Mouse (Mus musculus) liver, postnatal 0 days (tissue): Measurements from ENCODE around the gene Clca3a1. TPM values are rescaled to one million over a fixed set of nuclear protein-coding genes. Genes with fewer than 3 reads are reported as not detected.

ENCODE experiments used
- ATAC-seq: fragments of 200-750 bp; cut with Nextera tagmentation; 2 replicates; pipeline ENCODE4 v1.8.0; 2017; ENCODE audit warnings: mild to moderate bottlenecking, moderate library complexity
- DNase-seq: peaks from one replicate; pipeline ENCODE4 v3.0.0-alpha.2; 2016
- H3K27ac ChIP-seq: fragments of 300-500 bp; sonication (generic); 2 replicates; pipeline ENCODE4 v1.5.1; 2014; ENCODE audit warnings: antibody characterized with exemption, moderate library complexity, mild to moderate bottlenecking, low read depth
- H3K27me3 ChIP-seq: fragments of 300-500 bp; sonication (generic); 2 replicates; pipeline ENCODE4 v1.6.1; 2014; ENCODE audit warnings: low read length, control low read depth, mixed read lengths; ENCODE audit not compliant: insufficient read depth
- H3K36me3 ChIP-seq: fragments of 300-500 bp; sonication (generic); replicated peaks from 2 replicates; pipeline ENCODE4 v1.6.1; 2014; ENCODE audit warnings: mild to moderate bottlenecking, control low read depth, low read length, moderate library complexity, mixed read lengths; ENCODE audit not compliant: insufficient read depth
- H3K4me1 ChIP-seq: fragments of 300-500 bp; sonication (generic); 2 replicates; pipeline ENCODE4 v1.6.1; 2014; ENCODE audit warnings: antibody characterized with exemption, mild to moderate bottlenecking, control low read depth; ENCODE audit not compliant: insufficient read depth
- H3K4me2 ChIP-seq: fragments of 300-500 bp; sonication (generic); 2 replicates; pipeline ENCODE4 v1.6.1; 2014; ENCODE audit warnings: low read depth, mild to moderate bottlenecking, low read length, moderate library complexity, mixed read lengths
- H3K4me3 ChIP-seq: fragments of 300-500 bp; sonication (generic); 2 replicates; pipeline ENCODE4 v1.5.1; 2014; ENCODE audit warnings: low read depth, low read length
- H3K9ac ChIP-seq: fragments of 300-500 bp; sonication (generic); replicated peaks from 2 replicates; pipeline ENCODE4 v1.6.1; 2014; ENCODE audit warnings: mild to moderate bottlenecking, moderate library complexity
- H3K9me3 ChIP-seq: fragments of 300-500 bp; sonication (generic); 2 replicates; pipeline ENCODE4 v1.6.1; 2016; ENCODE audit warnings: mild to moderate bottlenecking, control low read depth, low read length, mixed read lengths
- CTCF ChIP-seq: sonication (generic); IDR thresholded peaks from 2 replicates; pipeline ENCODE4 v1.5.1; 2016; ENCODE audit warnings: antibody characterized with exemption, low read depth
- EP300 ChIP-seq: IDR thresholded peaks from 2 replicates; pipeline ENCODE4 v1.6.1; 2016; ENCODE audit warnings: antibody characterized with exemption, low read depth, mild to moderate bottlenecking
- WGBS: fragments of 180-500 bp; shearing (Covaris S2); extraction: QIAGEN DNeasy Blood & Tissue Kit; methylation state at CpG from one replicate; pipeline ENCODE4 v1.1.7; 2014; ENCODE audit not compliant: insufficient replicate concordance; 5-methylcytosine and 5-hydroxymethylcytosine counted together
- polyA plus RNA-seq: library from polyadenylated mRNA; unstranded; fragments of >200 nt; fragmentation: Nextera tagmentation; extraction: Ambion mirVana; gene quantifications from 2 replicates; pipeline ENCODE4 v1.2.1, GENCODE M21; 2015

Clca3a1 gene
- polyA plus RNA-seq, 1 experiment from 2014 or later = 8.5 TPM

DNA sequence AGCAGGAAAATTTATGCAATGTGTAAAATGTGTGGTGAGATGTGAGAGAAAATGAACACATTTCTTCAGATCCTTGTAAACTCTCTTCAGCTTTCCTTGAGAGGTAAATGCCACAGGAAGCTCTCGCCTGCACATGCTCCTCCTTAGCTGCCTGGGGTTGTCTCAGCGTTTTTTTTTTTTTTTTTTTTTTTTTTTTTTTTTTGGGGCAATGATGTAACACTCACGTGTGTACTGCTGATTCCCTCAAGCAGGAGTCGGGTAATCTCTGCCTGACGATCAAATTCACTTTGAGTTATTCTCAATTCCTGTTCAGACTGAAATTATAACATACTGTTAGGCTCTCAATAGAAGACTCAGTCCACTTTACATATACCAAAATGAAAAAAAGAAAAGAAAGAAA is 63.6 kb downstream of the Clca3a1 start:
- Histone ChIP-seq H3K27me3 (no peaks in the 10 kb centered on the region), H3K27ac (0 out of 2 replicates have a peak overlapping the region, but pooled peaks have one; percentile 48), H3K4me1 (peaks cover 6% of the 10 kb centered on the region; the same call in 1 of the 2 replicates), H3K9ac (no peak overlapping the region), H3K36me3 (peaks cover 80% of the 10 kb centered on the region), H3K4me2 (no peak overlapping the region), H3K4me3 (no peak overlapping the region), H3K9me3 (no peaks in the 10 kb centered on the region)
- DNase-seq = no peak
- WGBS = 36% methylated on average over 5 of the region's 5 CpGs
- TF ChIP-seq EP300 = no peak
- no peak for TF ChIP-seq CTCF
- ATAC-seq = no peak

DNA sequence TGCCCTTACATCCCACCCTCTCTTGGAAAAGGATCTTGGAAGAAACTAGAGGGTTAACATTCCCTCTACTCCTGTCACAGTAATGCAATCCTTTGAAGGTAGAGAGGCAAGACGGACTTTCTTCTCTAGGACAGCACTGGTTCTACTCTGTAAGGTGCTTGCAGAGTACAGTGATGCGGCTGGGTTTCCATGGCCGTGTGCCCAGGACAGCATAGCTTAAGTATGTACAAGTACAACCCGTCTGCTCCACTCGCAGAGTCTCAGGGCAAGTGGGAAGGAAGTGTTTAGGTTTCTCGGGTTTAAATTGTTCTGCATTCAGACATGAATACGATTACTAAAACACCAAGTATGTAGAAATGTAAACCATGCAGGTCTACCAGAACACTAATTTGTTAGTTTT is 65.8 kb downstream of the Clca3a1 start:
- H3K4me3 ChIP-seq = no peak overlapping the region
- WGBS = 83% methylated on average over 7 of the region's 7 CpGs

DNA sequence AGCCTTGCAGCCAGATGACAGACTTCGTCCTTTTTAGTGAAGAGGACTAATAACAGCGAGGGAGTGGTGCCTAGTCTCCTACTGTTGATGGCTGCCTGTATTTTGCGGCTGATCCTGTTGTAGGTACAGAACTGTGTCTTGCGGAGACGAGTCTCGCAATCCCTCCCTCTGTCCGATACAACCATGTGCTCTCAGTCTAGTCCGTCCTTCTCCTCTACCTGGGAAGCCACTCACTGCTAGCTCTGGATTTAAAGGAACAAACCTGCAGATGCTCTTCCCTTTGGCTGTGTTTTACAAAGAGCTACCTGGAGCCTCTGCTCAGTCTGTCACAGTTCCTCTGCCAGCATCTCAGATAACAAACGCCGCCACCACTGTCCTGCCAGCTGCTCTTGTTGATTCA is 66.7 kb downstream of the Clca3a1 start:
- Histone ChIP-seq H3K27me3 (no peaks in the 10 kb centered on the region), H3K4me1 (peaks cover 6% of the 10 kb centered on the region; the same call in 1 of the 2 replicates), H3K4me3 (no peak overlapping the region), H3K36me3 (peaks cover 88% of the 10 kb centered on the region), H3K4me2 (no peak overlapping the region), H3K9ac (no peak overlapping the region), H3K27ac (no peak overlapping the region), H3K9me3 (no peaks in the 10 kb centered on the region)
- WGBS = 85% methylated on average over 10 of the region's 10 CpGs
- TF ChIP-seq CTCF = no peak
- DNase-seq (no peak), ATAC-seq (no peak)

More for the DNA sequence above, 65.8 kb downstream of the Clca3a1 start:
- TF ChIP-seq EP300 (no peak), CTCF (no peak)
- Histone ChIP-seq H3K27ac (no peak overlapping the region), H3K27me3 (no peaks in the 10 kb centered on the region), H3K9me3 (no peaks in the 10 kb centered on the region), H3K4me1 (peaks cover 6% of the 10 kb centered on the region; the same call in 1 of the 2 replicates), H3K36me3 (peaks cover 86% of the 10 kb centered on the region), H3K9ac (no peak overlapping the region), H3K4me2 (no peak overlapping the region)
- ATAC-seq (no peak), DNase-seq (no peak)

DNA sequence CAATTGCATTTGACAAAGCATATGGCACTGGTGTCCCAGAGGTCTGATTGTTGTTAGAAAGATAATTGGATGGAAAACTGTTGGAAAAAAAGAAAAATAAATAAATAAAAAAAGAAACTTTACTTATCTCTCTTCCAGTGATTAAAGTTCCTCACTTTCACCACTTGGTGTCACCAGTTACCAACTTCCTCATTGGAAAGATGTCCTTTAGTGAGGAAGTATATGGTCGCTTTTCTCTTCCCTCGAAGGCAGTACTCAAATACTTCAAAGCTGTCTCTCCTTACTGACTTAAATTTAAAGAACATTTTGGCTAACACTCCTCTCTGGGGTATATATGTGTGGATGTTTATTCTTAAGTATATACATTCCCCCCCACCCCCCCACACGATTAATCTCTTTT is 68.7 kb downstream of the Clca3a1 start:
- no peak for ATAC-seq
- WGBS = 38% methylated on average over 3 of the region's 3 CpGs
- no peaks in the 10 kb centered on the region for H3K4me1 ChIP-seq
- H3K27ac ChIP-seq = no peak overlapping the region
- H3K4me3 ChIP-seq = no peak overlapping the region
- no peak for DNase-seq
- H3K9me3 ChIP-seq = no peaks in the 10 kb centered on the region
- no peaks in the 10 kb centered on the region for H3K27me3 ChIP-seq
- H3K4me2 ChIP-seq = no peak overlapping the region
- no peak for TF ChIP-seq EP300
- peak; percentile 79 for TF ChIP-seq CTCF
- peaks cover 83% of the 10 kb centered on the region for H3K36me3 ChIP-seq
- H3K9ac ChIP-seq = no peak overlapping the region

DNA sequence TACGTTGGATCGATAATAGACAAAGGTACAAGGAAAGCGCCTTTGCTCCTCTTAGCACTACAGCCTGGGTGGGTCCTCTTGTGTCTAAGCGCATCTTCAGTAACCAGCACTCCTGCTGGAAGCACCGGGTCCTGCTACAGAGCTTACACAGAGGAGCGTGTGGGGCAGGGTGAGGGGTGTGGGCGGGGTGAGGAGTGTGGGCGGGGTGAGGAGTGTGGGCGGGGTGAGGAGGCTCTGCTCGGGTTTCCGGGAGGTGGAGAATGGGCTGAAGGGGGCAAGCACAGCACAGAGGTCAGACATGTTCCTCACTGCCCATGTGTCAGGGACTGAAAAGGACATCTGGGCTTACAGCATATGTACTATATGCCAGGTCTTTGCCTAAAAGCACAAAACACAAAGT is 71.5 kb downstream of the Clca3a1 start:
- Histone ChIP-seq H3K4me3 (no peak overlapping the region), H3K27ac (no peak overlapping the region), H3K36me3 (peaks cover 61% of the 10 kb centered on the region), H3K4me2 (no peak overlapping the region), H3K4me1 (peaks cover 2% of the 10 kb centered on the region; the same call in 1 of the 2 replicates), H3K9me3 (no peaks in the 10 kb centered on the region), H3K9ac (no peak overlapping the region), H3K27me3 (no peaks in the 10 kb centered on the region)
- TF ChIP-seq CTCF (peak; percentile 61), EP300 (no peak)
- 33% methylated on average over 11 of the region's 11 CpGs for WGBS
- DNase-seq (peak; percentile 83), ATAC-seq (peak; percentile 95)

DNA sequence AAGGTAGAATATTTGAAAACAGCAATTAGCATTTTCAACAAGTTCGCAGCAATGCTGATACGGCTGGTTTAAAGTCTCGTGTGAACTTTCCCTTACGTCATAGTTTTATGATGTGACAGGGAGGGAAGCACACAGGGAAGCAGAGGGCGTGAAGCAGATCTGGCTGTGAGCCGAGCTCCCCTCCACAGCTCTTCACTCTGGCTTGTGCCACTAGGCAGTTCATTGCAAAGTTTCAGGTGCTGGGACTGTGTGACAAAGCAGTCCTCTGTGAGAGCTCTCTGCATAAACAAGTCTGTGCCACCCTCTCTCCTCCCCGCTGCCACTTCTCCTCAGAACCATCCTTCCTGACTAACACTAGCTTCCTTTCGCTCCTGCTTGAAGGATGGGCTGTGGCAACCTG is 72.5 kb downstream of the Clca3a1 start:
- Histone ChIP-seq H3K4me1 (peaks cover 7% of the 10 kb centered on the region), H3K36me3 (peaks cover 51% of the 10 kb centered on the region), H3K9ac (no peak overlapping the region), H3K27me3 (no peaks in the 10 kb centered on the region), H3K4me3 (no peak overlapping the region), H3K9me3 (no peaks in the 10 kb centered on the region), H3K27ac (no peak overlapping the region), H3K4me2 (no peak overlapping the region)
- no peak for DNase-seq
- ATAC-seq = no peak
- no peak for TF ChIP-seq EP300
- no peak for TF ChIP-seq CTCF
- WGBS = 83% methylated on average over 8 of the region's 8 CpGs

DNA sequence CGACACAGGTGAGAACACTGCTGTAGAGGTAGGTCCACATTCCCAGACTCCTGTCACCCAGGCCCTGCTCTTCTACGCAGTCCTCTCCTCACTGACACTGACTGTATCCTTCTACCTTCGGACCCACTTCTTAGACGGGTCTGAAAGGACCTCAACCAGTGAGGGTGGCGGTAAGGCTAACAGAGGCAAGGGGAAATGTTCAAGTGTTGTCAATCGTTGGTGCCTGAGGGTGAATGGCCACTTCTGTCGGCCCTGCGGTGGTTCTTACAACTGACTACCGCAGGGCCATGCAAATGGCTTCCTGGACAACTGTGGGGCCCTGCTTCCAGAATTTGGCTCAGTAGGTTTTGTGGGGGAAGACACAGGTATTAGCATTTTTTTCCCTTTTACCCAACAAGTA is 73.2 kb downstream of the Clca3a1 start:
- WGBS = 87% methylated on average over 9 of the region's 9 CpGs
- H3K9ac ChIP-seq = no peak overlapping the region
- peaks cover 45% of the 10 kb centered on the region for H3K36me3 ChIP-seq
- H3K9me3 ChIP-seq = no peaks in the 10 kb centered on the region
- H3K4me1 ChIP-seq = peaks cover 13% of the 10 kb centered on the region
- no peak overlapping the region for H3K27ac ChIP-seq
- no peak for DNase-seq
- ATAC-seq = no peak
- H3K4me2 ChIP-seq = no peak overlapping the region
- TF ChIP-seq CTCF (no peak), EP300 (no peak)
- H3K4me3 ChIP-seq = no peak overlapping the region
- H3K27me3 ChIP-seq = no peaks in the 10 kb centered on the region
